Mouse (Mus musculus): ENCODE data around the gene Mindy1. TPM values are rescaled to one million over a fixed set of nuclear protein-coding genes. Genes with fewer than 3 reads are reported as not detected.

Mindy1 gene
- polyA plus RNA-seq (2016; fragmentation: Nextera tagmentation; extraction: Ambion mirVana) = 36.3 and 37.1 TPM in 2 replicates

DNA sequence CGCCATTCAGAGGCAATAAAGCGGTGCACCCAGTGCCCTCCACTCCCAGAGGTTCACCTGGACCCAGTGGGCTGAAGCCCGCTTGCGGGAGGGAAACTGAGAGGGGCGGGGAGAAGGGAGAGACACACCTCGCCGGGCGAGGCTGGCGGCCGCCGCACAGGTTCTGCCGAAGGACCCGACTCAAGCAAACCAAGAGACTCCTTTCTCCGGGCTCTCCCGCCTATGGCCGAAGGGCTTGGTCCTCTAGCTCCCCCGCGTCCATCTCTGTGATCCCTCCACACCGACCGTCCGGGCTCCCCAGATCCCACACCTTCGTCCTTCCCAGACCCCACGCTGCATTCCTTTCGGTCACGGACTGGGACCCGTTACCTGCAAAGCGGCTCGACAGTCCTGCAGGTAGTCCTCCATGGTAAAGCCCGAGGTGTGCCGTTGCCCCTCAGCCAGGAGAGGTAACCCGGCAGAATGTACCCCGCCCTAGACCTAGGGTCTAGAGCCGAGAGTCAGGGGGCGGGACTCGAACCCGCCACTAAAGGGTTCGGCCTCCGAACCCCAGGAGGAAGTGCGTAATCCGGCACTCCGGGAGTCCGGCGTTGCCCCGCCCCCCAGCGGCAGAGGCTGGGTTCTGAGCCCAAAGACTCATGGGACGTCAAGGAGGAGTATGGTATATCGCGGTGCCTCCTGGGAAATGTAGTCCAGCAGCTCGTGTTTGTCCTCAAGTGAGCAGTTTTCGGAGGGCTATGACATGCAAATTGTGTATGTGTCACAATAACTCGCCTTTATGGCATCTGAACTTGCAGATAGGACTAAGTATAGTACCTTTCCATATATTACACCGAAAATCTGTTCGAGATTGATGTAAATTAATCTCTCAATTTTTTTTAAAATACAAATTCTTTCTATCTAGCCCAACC is at the start of gene Mindy1, which contains the start of gene Prune1:
Gene Mindy1 (plus strand): TSS at position 130 of the 911 bp plus-strand sequence.
Gene Prune1 (minus strand): TSS at position 861 of the 911 bp plus-strand sequence.
- under 1% methylated on average over 53 of the region's 53 CpGs for WGBS
- DNase-seq (ENCODE audit: low spot score) = peak; percentile 98
- Histone ChIP-seq H3K27ac (replicated peaks) (peak within 1 kb of the TSS; percentile 96), H3K9me3 (no peaks in the 10 kb centered on the region), H3K36me3 (replicated peaks) (peaks cover 3% of the 10 kb centered on the region; the same call in 1 of the 2 replicates), H3K27me3 (replicated peaks; ENCODE audit: low read depth, poor library complexity, severe bottlenecking) (no peaks in the 10 kb centered on the region), H3K4me3 (peak within 1 kb of the TSS; percentile 80), H3K4me1 (peaks cover 33% of the 10 kb centered on the region)

DNA sequence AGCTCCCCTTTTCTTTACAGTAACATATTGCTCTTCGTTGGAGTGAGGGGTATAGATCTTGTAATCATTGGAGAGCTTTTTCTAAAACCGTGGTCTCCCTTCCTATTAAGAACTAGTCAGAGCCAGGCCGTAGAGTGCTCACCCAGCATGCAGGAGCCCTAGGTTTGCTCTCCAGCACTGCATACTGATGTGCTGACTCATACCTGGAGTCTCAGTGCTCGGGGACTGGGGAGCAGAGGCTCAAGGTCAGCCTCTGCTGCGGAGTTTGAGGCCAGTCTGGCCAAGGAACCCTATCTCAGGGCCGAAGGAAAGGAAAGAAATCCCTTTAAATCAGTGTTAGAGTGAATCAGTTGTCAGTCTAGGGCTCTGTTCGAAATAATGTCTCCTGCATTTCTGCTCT is 48.4 kb upstream of the Mindy1 start:
- peaks cover 71% of the 10 kb centered on the region for H3K36me3 ChIP-seq (replicated peaks)
- no peak overlapping the region for H3K27ac ChIP-seq (replicated peaks)
- DNase-seq (ENCODE audit: low spot score) = no peak
- H3K9me3 ChIP-seq = no peaks in the 10 kb centered on the region
- no peak overlapping the region for H3K4me3 ChIP-seq
- WGBS = 89% methylated on average over 7 of the region's 7 CpGs
- H3K4me1 ChIP-seq = peaks cover 47% of the 10 kb centered on the region
- no peaks in the 10 kb centered on the region for H3K27me3 ChIP-seq (replicated peaks; ENCODE audit: low read depth, poor library complexity, severe bottlenecking)

DNA sequence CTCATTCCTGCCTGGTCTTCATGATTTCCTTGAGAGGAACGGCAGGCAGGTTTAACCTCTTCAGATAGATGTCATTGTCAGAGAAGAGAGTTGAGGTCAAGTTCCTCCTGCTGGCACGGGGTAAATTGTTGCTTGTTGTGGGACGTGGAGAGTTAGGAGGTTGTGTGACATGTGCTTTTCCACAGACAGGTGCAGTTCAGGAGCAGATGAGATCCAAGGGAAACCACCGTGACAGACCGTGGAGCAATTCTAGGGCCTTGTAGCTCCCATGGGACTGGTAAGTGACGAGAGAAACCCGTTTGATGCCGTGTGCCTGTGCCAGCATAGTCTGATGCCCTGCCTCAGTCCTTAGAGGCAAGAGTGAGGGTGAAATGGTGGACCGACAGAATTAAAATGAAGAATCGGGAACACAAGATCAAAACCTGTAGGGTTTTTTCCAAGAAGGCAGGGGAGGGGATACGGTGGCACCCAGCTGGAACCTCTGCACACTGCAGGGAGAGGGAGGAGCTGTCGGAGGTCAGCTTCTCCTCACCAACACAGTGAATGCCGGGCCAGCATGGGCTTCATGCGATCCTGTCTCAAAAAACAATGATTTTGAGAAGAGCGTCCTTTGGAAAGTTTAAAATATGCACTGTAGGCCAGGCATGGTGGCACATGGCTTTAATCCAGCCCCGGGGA is 47.7 kb upstream of the Mindy1 start:
- no peaks in the 10 kb centered on the region for H3K9me3 ChIP-seq
- no peaks in the 10 kb centered on the region for H3K27me3 ChIP-seq (replicated peaks; ENCODE audit: low read depth, poor library complexity, severe bottlenecking)
- WGBS = 90% methylated on average over 16 of the region's 16 CpGs
- DNase-seq (ENCODE audit: low spot score) = no peak
- peaks cover 78% of the 10 kb centered on the region for H3K36me3 ChIP-seq (replicated peaks)
- peaks cover 47% of the 10 kb centered on the region for H3K4me1 ChIP-seq
- H3K4me3 ChIP-seq = no peak overlapping the region
- H3K27ac ChIP-seq (replicated peaks) = no peak overlapping the region

DNA sequence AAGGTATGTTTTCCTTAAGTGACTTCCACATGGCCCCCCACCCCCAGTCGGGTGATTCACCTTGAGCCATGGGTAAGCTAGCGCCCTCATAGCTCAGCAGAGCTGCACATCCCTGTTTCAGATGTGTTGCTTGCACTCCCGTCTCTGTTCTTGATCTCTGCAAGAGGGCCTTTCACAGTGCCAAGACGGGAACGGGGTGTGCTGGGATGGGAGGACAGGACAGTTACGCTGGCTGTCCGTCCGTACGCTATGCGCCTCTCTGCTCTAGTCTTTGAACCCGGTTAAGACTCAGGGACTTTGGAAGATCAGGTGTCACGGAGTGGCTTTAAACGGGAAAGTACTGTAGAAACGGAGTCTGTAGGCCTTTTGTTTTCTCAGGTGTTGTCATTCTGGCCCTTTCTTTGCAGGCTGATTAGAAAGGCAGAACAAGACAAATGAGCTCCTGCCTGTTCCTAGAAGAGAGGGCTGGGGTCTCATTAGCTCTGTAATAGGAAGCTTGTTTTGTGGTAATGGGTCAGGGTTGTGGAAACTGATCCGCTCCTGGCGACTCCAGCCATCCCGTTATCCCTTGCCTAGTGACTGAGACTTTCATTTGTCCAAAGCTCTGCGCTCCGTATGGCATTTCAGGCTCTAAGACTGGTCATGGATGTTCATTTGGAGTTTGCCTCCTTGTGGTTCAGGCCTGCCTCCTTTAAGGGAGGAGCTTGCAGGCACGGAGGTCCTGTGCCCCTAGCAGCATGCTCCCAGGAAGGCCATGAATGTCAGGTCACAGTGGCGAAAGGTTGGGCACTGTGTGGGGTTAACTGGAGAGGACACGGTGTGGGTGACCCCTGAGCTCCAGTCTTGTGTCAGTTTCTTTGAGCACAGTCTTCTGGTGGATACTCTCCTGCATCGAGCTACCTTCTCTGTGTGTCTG is 45.5 kb upstream of the Mindy1 start:
- peak; percentile 23 for DNase-seq (ENCODE audit: low spot score)
- H3K4me1 ChIP-seq = peaks cover 35% of the 10 kb centered on the region
- no peaks in the 10 kb centered on the region for H3K9me3 ChIP-seq
- no peak overlapping the region for H3K4me3 ChIP-seq
- H3K27me3 ChIP-seq (replicated peaks; ENCODE audit: low read depth, poor library complexity, severe bottlenecking) = peaks cover 4% of the 10 kb centered on the region; the same call in 1 of the 2 replicates
- H3K36me3 ChIP-seq (replicated peaks) = peaks cover 90% of the 10 kb centered on the region
- 59% methylated on average over 23 of the region's 23 CpGs for WGBS
- H3K27ac ChIP-seq (replicated peaks) = no peak overlapping the region

DNA sequence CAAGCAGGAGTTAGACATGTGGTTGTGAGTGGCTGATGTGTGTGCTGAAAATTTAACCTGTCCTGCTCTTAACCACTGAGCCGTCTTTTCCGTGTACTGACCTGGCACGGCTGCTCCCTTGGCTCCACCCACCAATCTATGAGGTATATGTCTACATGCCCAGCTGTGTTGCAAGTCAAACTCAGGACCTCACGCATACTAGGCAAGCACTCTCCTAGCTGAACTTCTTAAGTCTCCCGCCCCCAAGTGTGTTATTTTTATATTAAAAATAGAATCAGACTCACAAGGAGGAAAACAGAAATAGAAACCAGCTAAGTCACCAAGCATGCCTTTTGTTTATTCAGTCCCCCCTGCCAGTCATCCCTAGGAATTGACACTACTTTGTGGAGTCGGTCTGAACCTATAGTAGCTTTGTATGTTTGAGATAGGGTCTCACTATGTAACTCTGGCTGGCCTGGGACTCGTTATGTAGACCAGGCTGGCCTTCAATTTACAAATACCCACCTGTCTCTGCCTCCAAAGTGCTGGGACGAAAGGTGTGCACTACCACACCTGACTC is 43.5 kb upstream of the Mindy1 start:
- Histone ChIP-seq H3K4me1 (peaks cover 27% of the 10 kb centered on the region), H3K36me3 (replicated peaks) (peaks cover 71% of the 10 kb centered on the region), H3K27me3 (replicated peaks; ENCODE audit: low read depth, poor library complexity, severe bottlenecking) (peaks cover 6% of the 10 kb centered on the region; the same call in 1 of the 2 replicates), H3K9me3 (no peaks in the 10 kb centered on the region), H3K27ac (replicated peaks) (no peak overlapping the region), H3K4me3 (no peak overlapping the region)
- no peak for DNase-seq (ENCODE audit: low spot score)
- WGBS = 93% methylated on average over 8 of the region's 8 CpGs

DNA sequence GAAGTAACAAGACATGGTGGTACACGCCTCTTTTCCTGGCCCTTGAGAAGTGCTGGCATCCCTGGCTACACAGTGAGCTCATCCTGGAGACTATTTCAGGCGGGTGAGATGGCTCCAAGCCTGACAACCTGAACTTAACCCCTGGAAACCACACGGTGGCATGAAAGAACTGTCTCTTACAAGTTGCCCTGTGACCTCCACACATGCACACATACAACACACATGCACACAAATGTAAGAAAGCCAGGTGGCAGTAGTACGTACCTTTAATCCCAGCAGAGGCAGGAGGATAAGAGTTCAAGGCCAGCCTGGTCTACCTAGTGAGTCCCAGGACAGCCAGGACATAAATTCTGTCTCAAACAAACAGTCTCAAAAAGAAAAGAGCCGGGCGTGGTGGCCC is 42.1 kb upstream of the Mindy1 start:
- H3K4me1 ChIP-seq = peaks cover 27% of the 10 kb centered on the region
- no peaks in the 10 kb centered on the region for H3K9me3 ChIP-seq
- peaks cover 57% of the 10 kb centered on the region for H3K36me3 ChIP-seq (replicated peaks)
- H3K27ac ChIP-seq (replicated peaks) = no peak overlapping the region
- 89% methylated on average over 6 of the region's 6 CpGs for WGBS
- no peak for DNase-seq (ENCODE audit: low spot score)
- H3K27me3 ChIP-seq (replicated peaks; ENCODE audit: low read depth, poor library complexity, severe bottlenecking) = peaks cover 6% of the 10 kb centered on the region; the same call in 1 of the 2 replicates
- H3K4me3 ChIP-seq = no peak overlapping the region

DNA sequence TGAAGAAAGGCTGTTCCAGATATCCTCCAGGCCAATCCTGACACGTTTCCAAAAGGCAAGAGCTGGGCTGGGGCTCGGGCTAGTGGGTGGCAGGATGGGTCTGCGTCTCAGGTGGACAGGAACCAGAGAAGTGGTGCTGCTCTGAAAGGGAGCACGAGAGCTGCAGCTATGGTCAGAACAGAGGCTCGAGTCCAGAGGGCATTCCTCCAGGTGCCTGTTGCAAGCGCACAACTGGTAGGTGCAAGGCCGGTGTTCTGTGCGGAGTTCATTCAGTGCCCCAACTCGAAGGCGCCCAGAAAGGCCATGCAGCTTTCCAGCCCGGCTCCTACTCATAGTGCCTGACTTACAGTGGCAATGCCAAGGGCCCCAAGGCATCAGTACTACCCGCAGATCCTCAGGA is 41.2 kb upstream of the Mindy1 start:
- Histone ChIP-seq H3K27ac (replicated peaks) (no peak overlapping the region), H3K9me3 (no peaks in the 10 kb centered on the region), H3K36me3 (replicated peaks) (peaks cover 48% of the 10 kb centered on the region), H3K4me3 (no peak overlapping the region), H3K4me1 (peaks cover 21% of the 10 kb centered on the region), H3K27me3 (replicated peaks; ENCODE audit: low read depth, poor library complexity, severe bottlenecking) (peaks cover 6% of the 10 kb centered on the region; the same call in 1 of the 2 replicates)
- WGBS = 88% methylated on average over 12 of the region's 12 CpGs
- no peak for DNase-seq (ENCODE audit: low spot score)

DNA sequence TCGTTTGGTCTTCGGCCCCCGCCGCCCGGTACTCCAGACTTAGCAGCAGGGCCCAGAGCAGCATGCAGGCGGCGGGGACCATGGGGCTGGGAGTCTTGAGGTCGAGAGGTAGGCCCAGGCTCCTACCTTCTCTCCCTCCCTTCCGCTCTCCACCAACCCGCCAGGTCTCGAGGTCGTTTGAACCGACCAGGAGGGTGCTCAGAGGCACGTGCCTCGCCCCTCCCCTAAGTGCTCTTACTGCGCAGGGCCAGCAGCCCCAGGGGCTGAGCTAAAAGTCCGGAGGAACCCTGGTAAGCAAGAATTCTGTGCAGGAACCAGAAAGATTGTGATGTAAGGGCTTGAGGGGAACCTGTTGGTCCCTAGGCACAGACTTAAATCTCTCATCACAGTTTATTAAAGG is 40.2 kb upstream of the Mindy1 start:
- DNase-seq (ENCODE audit: low spot score) = peak; percentile 23
- Histone ChIP-seq H3K9me3 (no peaks in the 10 kb centered on the region), H3K36me3 (replicated peaks) (peaks cover 48% of the 10 kb centered on the region), H3K4me1 (peaks cover 11% of the 10 kb centered on the region), H3K4me3 (peak overlapping the region; percentile 24; the same call in 1 of the 2 replicates), H3K27me3 (replicated peaks; ENCODE audit: low read depth, poor library complexity, severe bottlenecking) (peaks cover 6% of the 10 kb centered on the region; the same call in 1 of the 2 replicates), H3K27ac (replicated peaks) (peak overlapping the region; percentile 62; the same call in 1 of the 2 replicates)
- WGBS = 25% methylated on average over 17 of the region's 17 CpGs

DNA sequence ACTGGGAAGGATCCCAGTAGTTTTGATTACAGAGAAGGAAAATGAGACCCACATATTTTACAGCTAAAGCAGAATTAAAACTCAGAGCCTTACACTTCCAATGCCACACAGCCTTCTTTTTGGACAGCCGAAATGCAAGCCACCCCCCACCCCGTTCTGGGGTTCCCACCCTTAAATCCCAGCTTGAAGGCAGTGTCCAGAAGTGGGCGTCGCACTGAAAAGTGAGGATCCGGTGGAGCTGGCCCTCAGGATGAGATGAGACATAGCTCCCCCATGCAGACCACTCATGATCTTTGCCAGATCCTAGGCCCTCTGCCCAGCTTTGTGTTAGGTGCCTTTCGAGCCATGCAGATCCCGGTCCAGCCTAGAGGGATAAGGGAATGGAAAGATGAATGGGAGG is 39.6 kb upstream of the Mindy1 start, which contains the start of gene Gm128:
Gene Gm128 (minus strand): TSS at position 101 of the 400 bp plus-strand sequence.
- peaks cover 45% of the 10 kb centered on the region for H3K36me3 ChIP-seq (replicated peaks)

DNA sequence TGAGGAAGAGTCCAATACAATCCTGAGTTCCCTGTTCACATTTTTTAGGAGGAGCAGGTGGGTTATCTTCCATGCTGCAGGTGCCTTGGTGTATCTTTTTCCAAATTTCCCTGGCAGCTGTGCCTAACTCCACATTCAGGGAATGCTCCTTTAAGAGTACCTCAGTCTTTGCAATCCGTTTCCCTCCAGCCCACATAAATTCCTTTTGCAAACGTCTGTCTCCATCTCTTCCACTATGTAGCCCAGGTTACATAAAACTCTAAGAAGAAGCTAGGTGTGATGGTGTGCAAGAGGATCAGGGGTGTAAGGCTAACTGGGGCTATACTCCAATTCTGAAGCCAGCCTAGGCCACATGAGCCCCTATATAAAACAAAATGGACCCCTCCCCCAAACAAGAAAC is 38.1 kb upstream of the Mindy1 start:
- DNase-seq (ENCODE audit: low spot score) = no peak
- Histone ChIP-seq H3K27me3 (replicated peaks; ENCODE audit: low read depth, poor library complexity, severe bottlenecking) (peaks cover 6% of the 10 kb centered on the region; the same call in 1 of the 2 replicates), H3K36me3 (replicated peaks) (peaks cover 32% of the 10 kb centered on the region), H3K4me1 (peaks cover 9% of the 10 kb centered on the region), H3K27ac (replicated peaks) (no peak overlapping the region), H3K4me3 (no peak overlapping the region), H3K9me3 (no peaks in the 10 kb centered on the region)
- 88% methylated on average over 2 of the region's 2 CpGs for WGBS

More for the DNA sequence above, 39.6 kb upstream of the Mindy1 start, which contains the start of gene Gm128:
- H3K9me3 ChIP-seq = no peaks in the 10 kb centered on the region
- H3K4me1 ChIP-seq = peaks cover 9% of the 10 kb centered on the region
- 81% methylated on average over 7 of the region's 7 CpGs for WGBS
- peak within 1 kb of the TSS; percentile 24; the same call in 1 of the 2 replicates for H3K4me3 ChIP-seq
- H3K27me3 ChIP-seq (replicated peaks; ENCODE audit: low read depth, poor library complexity, severe bottlenecking) = peaks cover 6% of the 10 kb centered on the region; the same call in 1 of the 2 replicates
- DNase-seq (ENCODE audit: low spot score) = no peak
- peak within 1 kb of the TSS; percentile 62; the same call in 1 of the 2 replicates for H3K27ac ChIP-seq (replicated peaks)

DNA sequence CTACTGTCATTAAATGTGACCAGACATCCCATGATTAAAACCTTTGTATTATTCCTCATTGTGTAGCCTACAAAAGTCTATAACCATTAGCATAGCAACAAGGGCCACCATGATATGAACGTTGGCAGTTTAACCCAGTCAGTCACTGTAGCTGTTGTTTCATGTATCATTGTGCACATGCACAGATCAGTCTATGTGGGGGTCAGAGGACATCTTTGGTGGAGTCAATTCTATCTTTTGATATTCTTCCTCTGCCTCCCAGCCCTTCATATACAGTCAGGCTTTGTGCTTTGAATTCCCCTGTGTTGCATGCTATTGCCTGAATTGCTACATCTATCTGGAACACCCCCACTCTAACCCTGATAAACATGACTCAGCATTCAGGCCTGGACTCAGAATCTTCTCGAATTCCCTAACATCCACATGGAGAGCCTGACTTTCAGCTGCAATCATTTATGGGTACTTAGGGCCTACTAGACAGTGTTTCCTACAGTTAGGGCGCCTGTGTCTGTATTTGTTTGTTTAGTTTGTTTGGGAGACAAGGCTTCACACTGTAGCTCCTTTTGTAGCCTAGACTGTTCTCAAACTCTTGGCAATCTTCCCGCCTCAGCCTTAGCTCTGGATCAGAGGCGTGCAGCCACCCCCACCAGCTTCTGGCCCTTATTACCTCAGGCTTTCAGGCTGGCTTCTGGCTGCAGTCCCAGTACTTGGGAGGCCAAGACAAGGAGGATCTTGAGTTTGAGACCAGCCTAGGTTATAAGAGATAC is 34.5 kb upstream of the Mindy1 start:
- no peak overlapping the region for H3K4me3 ChIP-seq
- peaks cover 20% of the 10 kb centered on the region for H3K36me3 ChIP-seq (replicated peaks)
- H3K27me3 ChIP-seq (replicated peaks; ENCODE audit: low read depth, poor library complexity, severe bottlenecking) = no peaks in the 10 kb centered on the region
- H3K4me1 ChIP-seq = peaks cover 8% of the 10 kb centered on the region
- no peaks in the 10 kb centered on the region for H3K9me3 ChIP-seq
- no peak overlapping the region for H3K27ac ChIP-seq (replicated peaks)
- 85% methylated on average over 5 of the region's 5 CpGs for WGBS
- no peak for DNase-seq (ENCODE audit: low spot score)
